Mouse (Mus musculus): ENCODE measurements around the gene Tfeb. TPM values are rescaled to one million over a fixed set of nuclear protein-coding genes. Genes with fewer than 3 reads are reported as not detected.

The Tfeb gene
- total and polyA plus RNA-seq, 2 experiments: 5.7 to 15.7 TPM

- H3K9ac ChIP-seq (ENCODE audit: low read depth, low read length): peak overlapping the region; percentile 44
- H3K27me3 ChIP-seq (ENCODE audit: control insufficient read depth, insufficient read depth, low read length): peaks cover 9% of the 10 kb centered on the region
Measured at GRCm38 (mm10) chr17:47833029-47833627, 96.3 kb downstream of the Tfeb start.

GRCm38 (mm10) chr17:47833628-47834481 is 97.0 kb downstream of the Tfeb start:
- no peak overlapping the region for H3K27ac ChIP-seq (replicated peaks; ENCODE audit: insufficient read depth, low read depth, low read length)

More at GRCm38 (mm10) chr17:47833029-47833627, 96.3 kb downstream of the Tfeb start:
- DNase-seq (ENCODE audit: extremely low read depth, low read depth, low spot score): no peak
- no peak for TF ChIP-seq POLR2A (IDR thresholded peaks at IDR 0.05; ENCODE audit: extremely low read depth, insufficient read depth, low read length)
- no peak for TF ChIP-seq CTCF (IDR thresholded peaks at IDR 0.05; ENCODE audit: low read depth, low read length)
- Histone ChIP-seq H3K4me1 (ENCODE audit: control insufficient read depth, insufficient read depth, low read length) (peaks cover 4% of the 10 kb centered on the region; the same call in 1 of the 2 replicates), H3K27ac (replicated peaks; ENCODE audit: insufficient read depth, low read depth, low read length) (no peak overlapping the region), H3K36me3 (ENCODE audit: control insufficient read depth, insufficient read depth, low read length) (no peaks in the 10 kb centered on the region), H3K4me3 (ENCODE audit: insufficient read depth, low read depth, low read length) (peak overlapping the region; percentile 59), H3K79me2 (ENCODE audit: control insufficient read depth, insufficient read depth, low read length) (no peaks in the 10 kb centered on the region)
- 2% methylated on average over 43 of the region's 45 CpGs for WGBS

GRCm38 (mm10) chr17:47834482-47834767 is 97.6 kb downstream of the Tfeb start, which contains the start of gene Mdfi:
Gene Mdfi (minus strand): TSS chr17:47834691.
- Histone ChIP-seq H3K4me3 (ENCODE audit: insufficient read depth, low read depth, low read length) (peak within 1 kb of the TSS; percentile 59), H3K27ac (replicated peaks; ENCODE audit: insufficient read depth, low read depth, low read length) (no peak within 1 kb of the TSS), H3K4me1 (ENCODE audit: control insufficient read depth, insufficient read depth, low read length) (peaks cover 4% of the 10 kb centered on the region; the same call in 1 of the 2 replicates), H3K79me2 (ENCODE audit: control insufficient read depth, insufficient read depth, low read length) (no peaks in the 10 kb centered on the region), H3K27me3 (ENCODE audit: control insufficient read depth, insufficient read depth, low read length) (peaks cover 9% of the 10 kb centered on the region), H3K36me3 (ENCODE audit: control insufficient read depth, insufficient read depth, low read length) (no peaks in the 10 kb centered on the region), H3K9ac (ENCODE audit: low read depth, low read length) (peak within 1 kb of the TSS; percentile 49)
- TF ChIP-seq POLR2A (IDR thresholded peaks at IDR 0.05; ENCODE audit: extremely low read depth, insufficient read depth, low read length): no peak
- no peak for TF ChIP-seq CTCF (IDR thresholded peaks at IDR 0.05; ENCODE audit: low read depth, low read length)
- no peak for DNase-seq (ENCODE audit: extremely low read depth, low read depth, low spot score)
- WGBS: 13% methylated on average over 18 of the region's 18 CpGs

More at GRCm38 (mm10) chr17:47833628-47834481, 97.0 kb downstream of the Tfeb start:
- Histone ChIP-seq H3K27me3 (ENCODE audit: control insufficient read depth, insufficient read depth, low read length) (peaks cover 9% of the 10 kb centered on the region), H3K9ac (ENCODE audit: low read depth, low read length) (peak overlapping the region; percentile 49), H3K4me3 (ENCODE audit: insufficient read depth, low read depth, low read length) (peak overlapping the region; percentile 59), H3K36me3 (ENCODE audit: control insufficient read depth, insufficient read depth, low read length) (no peaks in the 10 kb centered on the region), H3K79me2 (ENCODE audit: control insufficient read depth, insufficient read depth, low read length) (no peaks in the 10 kb centered on the region), H3K4me1 (ENCODE audit: control insufficient read depth, insufficient read depth, low read length) (peaks cover 4% of the 10 kb centered on the region; the same call in 1 of the 2 replicates)
- WGBS: 5% methylated on average over 45 of the region's 45 CpGs
- DNase-seq (ENCODE audit: extremely low read depth, low read depth, low spot score): no peak
- TF ChIP-seq POLR2A (IDR thresholded peaks at IDR 0.05; ENCODE audit: extremely low read depth, insufficient read depth, low read length) (no peak), CTCF (IDR thresholded peaks at IDR 0.05; ENCODE audit: low read depth, low read length) (no peak)

GRCm38 (mm10) chr17:47837808-47838207 is 101.0 kb downstream of the Tfeb start:
- no peak for DNase-seq (ENCODE audit: extremely low read depth, low read depth, low spot score)
- Histone ChIP-seq H3K4me3 (ENCODE audit: insufficient read depth, low read depth, low read length) (no peak overlapping the region), H3K36me3 (ENCODE audit: control insufficient read depth, insufficient read depth, low read length) (no peaks in the 10 kb centered on the region), H3K9ac (ENCODE audit: low read depth, low read length) (no peak overlapping the region), H3K4me1 (ENCODE audit: control insufficient read depth, insufficient read depth, low read length) (peaks cover 4% of the 10 kb centered on the region; the same call in 1 of the 2 replicates), H3K27ac (replicated peaks; ENCODE audit: insufficient read depth, low read depth, low read length) (no peak overlapping the region), H3K79me2 (ENCODE audit: control insufficient read depth, insufficient read depth, low read length) (no peaks in the 10 kb centered on the region), H3K27me3 (ENCODE audit: control insufficient read depth, insufficient read depth, low read length) (peaks cover 9% of the 10 kb centered on the region)
- WGBS: 68% methylated on average over 6 of the region's 6 CpGs
- TF ChIP-seq POLR2A (IDR thresholded peaks at IDR 0.05; ENCODE audit: extremely low read depth, insufficient read depth, low read length): no peak
- no peak for TF ChIP-seq CTCF (IDR thresholded peaks at IDR 0.05; ENCODE audit: low read depth, low read length)

GRCm38 (mm10) chr17:47841521-47841920 is 104.7 kb downstream of the Tfeb start:
- Histone ChIP-seq H3K4me1 (ENCODE audit: control insufficient read depth, insufficient read depth, low read length) (peaks cover 4% of the 10 kb centered on the region; the same call in 1 of the 2 replicates), H3K4me3 (ENCODE audit: insufficient read depth, low read depth, low read length) (no peak overlapping the region), H3K36me3 (ENCODE audit: control insufficient read depth, insufficient read depth, low read length) (no peaks in the 10 kb centered on the region), H3K79me2 (ENCODE audit: control insufficient read depth, insufficient read depth, low read length) (no peaks in the 10 kb centered on the region), H3K27me3 (ENCODE audit: control insufficient read depth, insufficient read depth, low read length) (no peaks in the 10 kb centered on the region), H3K9ac (ENCODE audit: low read depth, low read length) (no peak overlapping the region), H3K27ac (replicated peaks; ENCODE audit: insufficient read depth, low read depth, low read length) (no peak overlapping the region)
- DNase-seq (ENCODE audit: extremely low read depth, low read depth, low spot score): peak; percentile 87
- TF ChIP-seq CTCF (IDR thresholded peaks at IDR 0.05; ENCODE audit: low read depth, low read length) (no peak), POLR2A (IDR thresholded peaks at IDR 0.05; ENCODE audit: extremely low read depth, insufficient read depth, low read length) (no peak)
- WGBS: 42% methylated on average over 8 of the region's 8 CpGs

Other genes with a start within 250 kb of the Tfeb start
- gene Taf8, start 234.7 kb upstream of the Tfeb start, total RNA-seq (2014; rRNA removed): 8.2 and 8.7 TPM in 2 replicates
- 7.8 and 9.6 TPM in 2 replicates for gene Taf8, start 234.7 kb upstream of the Tfeb start, polyA plus RNA-seq (2012; rRNA removed)
- gene Ccnd3, start 232.0 kb upstream of the Tfeb start, total RNA-seq (2014; rRNA removed): 16.8 and 23.4 TPM in 2 replicates
- gene Ccnd3, start 232.0 kb upstream of the Tfeb start, polyA plus RNA-seq (2012; rRNA removed): 39.1 and 41.8 TPM in 2 replicates
- gene Bysl, start 125.5 kb upstream of the Tfeb start, total RNA-seq (2014; rRNA removed): 2.5 and 3.4 TPM in 2 replicates
- gene Bysl, start 125.5 kb upstream of the Tfeb start, polyA plus RNA-seq (2012; rRNA removed): 6.7 and 8.1 TPM in 2 replicates
- gene Med20, start 125.4 kb upstream of the Tfeb start, total RNA-seq (2014; rRNA removed): 14.4 and 15.0 TPM in 2 replicates
- gene Med20, start 125.4 kb upstream of the Tfeb start, polyA plus RNA-seq (2012; rRNA removed): 15.0 and 19.4 TPM in 2 replicates
- 1.2 and 1.9 TPM in 2 replicates for gene Gm20517, start 125.4 kb upstream of the Tfeb start, total RNA-seq (2014; rRNA removed)
- 0.14 and 0.31 TPM in 2 replicates for gene Gm20517, start 125.4 kb upstream of the Tfeb start, polyA plus RNA-seq (2012; rRNA removed)
- 1.2 and 2.1 TPM in 2 replicates for gene Usp49, start 106.3 kb upstream of the Tfeb start, total RNA-seq (2014; rRNA removed)
- 2.2 TPM in 2 replicates for gene Usp49, start 106.3 kb upstream of the Tfeb start, polyA plus RNA-seq (2012; rRNA removed)
- 30.6 and 37.5 TPM in 2 replicates for gene Tomm6, start 48.6 kb upstream of the Tfeb start, total RNA-seq (2014; rRNA removed)
- gene Tomm6, start 48.6 kb upstream of the Tfeb start, polyA plus RNA-seq (2012; rRNA removed): 97.6 and 101 TPM in 2 replicates
- 1.7 and 1.9 TPM in 2 replicates for gene Frs3, start 48.0 kb upstream of the Tfeb start, total RNA-seq (2014; rRNA removed)
- 6.5 and 7.1 TPM in 2 replicates for gene Frs3, start 48.0 kb upstream of the Tfeb start, polyA plus RNA-seq (2012; rRNA removed)
- gene Gm21981, start 42.6 kb upstream of the Tfeb start, total RNA-seq (2014; rRNA removed): 0.09 and 0.27 TPM in 2 replicates
- gene Gm21981, start 42.6 kb upstream of the Tfeb start, polyA plus RNA-seq (2012; rRNA removed): 0.36 and 0.46 TPM in 2 replicates
- 1.9 and 2.0 TPM in 2 replicates for gene Prickle4, start 42.3 kb upstream of the Tfeb start, total RNA-seq (2014; rRNA removed)
- 7.9 and 9.9 TPM in 2 replicates for gene Prickle4, start 42.3 kb upstream of the Tfeb start, polyA plus RNA-seq (2012; rRNA removed)
- gene Pgc, start 10.2 kb upstream of the Tfeb start, total RNA-seq (2014; rRNA removed): 0.20 TPM in 1 of 2 replicates, not detected in the other
- gene Pgc, start 10.2 kb upstream of the Tfeb start, polyA plus RNA-seq (2012; rRNA removed): 0.26 and 0.37 TPM in 2 replicates
- 0.65 and 0.67 TPM in 2 replicates for gene Mdfi, start 97.7 kb downstream of the Tfeb start, total RNA-seq (2014; rRNA removed)
- gene Mdfi, start 97.7 kb downstream of the Tfeb start, polyA plus RNA-seq (2012; rRNA removed): 1.8 and 2.9 TPM in 2 replicates
- 2.0 and 4.1 TPM in 2 replicates for gene Foxp4, start 187.6 kb downstream of the Tfeb start, total RNA-seq (2014; rRNA removed)
- gene Foxp4, start 187.6 kb downstream of the Tfeb start, polyA plus RNA-seq (2012; rRNA removed): 18.5 and 24.6 TPM in 2 replicates